Mouse (Mus musculus) ES-E14 (cell line): ENCODE measurements at regions not wholly inside any gene's neighbourhood (a gene's known extent, or its start where the extent isn't known, plus 50 kb on each side); places are given as distances from the start of the nearest gene placed in this dataset.

Experiments
- ZC3H11A ChIP-seq: IDR thresholded peaks from 2 replicates; pipeline ENCODE4 v1.6.1; 2012; ENCODE audit warnings: low read depth, mild to moderate bottlenecking, inconsistent platforms, low read length, borderline replicate concordance
- ZNF384 ChIP-seq: IDR thresholded peaks from 2 replicates; pipeline ENCODE4 v1.6.1; 2012; ENCODE audit warnings: low read depth, low read length, inconsistent platforms

DNA sequence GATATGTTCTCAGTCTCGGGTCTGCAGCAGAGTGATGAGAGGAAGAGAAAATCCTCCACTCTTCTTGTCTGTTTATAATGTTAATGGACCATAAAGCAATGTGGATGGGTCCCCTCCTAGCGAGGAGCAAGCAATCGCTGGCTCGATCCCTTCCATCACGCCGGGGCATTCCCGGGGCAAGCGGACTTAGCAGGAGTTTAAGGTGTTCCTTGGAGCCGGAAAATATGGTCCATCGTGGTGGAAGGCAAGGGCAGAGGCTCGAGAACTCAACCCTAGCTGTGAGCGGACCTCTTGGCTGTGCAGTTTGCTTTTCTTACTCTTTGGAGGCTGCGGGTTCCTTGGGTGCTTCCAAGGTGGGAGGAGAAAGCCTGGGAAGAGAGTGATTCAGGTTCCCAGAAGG is 127.1 kb upstream of the Dpyd start:
- TF ChIP-seq ZC3H11A (no peak), ZNF384 (no peak)
